Mouse (Mus musculus): ENCODE data around the gene Slc15a4.

The Slc15a4 gene

DNA sequence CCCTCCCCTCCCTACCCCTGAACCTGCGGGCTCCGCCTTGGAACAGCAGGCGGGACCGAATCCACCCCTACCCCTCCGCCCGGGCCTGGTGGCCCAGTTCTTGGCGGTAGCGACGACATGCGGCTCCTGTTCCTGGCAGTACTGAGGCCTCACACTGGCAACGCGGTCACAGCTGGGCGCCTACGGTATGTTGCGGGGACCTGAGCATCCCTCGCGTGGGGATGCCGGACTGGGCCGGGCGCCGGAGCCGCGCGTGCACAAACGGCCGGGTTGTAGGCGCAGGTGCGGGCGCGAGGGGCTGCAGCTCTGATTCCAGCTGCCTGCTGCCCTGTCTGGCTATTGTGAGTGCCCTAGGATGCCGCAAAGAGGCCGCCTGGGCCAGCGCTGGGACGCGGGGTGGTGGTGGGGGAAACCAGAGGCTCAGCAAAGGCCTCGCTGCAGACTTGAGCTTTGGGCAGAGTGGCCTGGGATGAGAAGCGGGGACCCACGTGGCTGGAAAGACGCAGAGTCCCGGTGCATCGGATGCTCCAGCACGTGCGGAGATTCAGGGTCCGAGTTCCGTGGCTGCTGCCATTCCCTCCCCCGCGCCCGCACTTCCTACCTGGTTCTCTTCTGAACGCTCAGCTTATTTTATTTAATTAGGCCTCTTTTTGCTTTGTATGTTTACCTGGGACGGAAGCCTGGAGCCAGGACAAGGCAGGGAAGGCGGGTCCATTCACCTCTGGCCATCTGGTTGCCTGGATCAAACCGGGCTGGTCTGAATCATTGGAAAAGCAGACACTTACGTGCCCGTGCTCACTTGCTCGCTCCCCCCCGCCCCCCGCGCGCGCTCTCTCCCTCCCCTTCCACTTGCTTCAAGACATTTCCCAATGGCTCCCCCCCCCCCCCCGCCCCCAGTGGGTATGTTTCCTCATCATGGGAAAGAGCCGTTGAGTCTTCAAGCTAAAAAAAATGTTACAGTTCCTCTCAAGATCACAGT lies at the start of gene Slc15a4, which contains the start of gene Glt1d1:
Gene Slc15a4 (minus strand): TSS at position 731 of the 979 bp plus-strand sequence.
Gene Glt1d1 (plus strand): TSS at position 96 of the 979 bp plus-strand sequence.
- DNase-seq (ENCODE audit: low read depth, low spot score): peak; percentile 47

DNA sequence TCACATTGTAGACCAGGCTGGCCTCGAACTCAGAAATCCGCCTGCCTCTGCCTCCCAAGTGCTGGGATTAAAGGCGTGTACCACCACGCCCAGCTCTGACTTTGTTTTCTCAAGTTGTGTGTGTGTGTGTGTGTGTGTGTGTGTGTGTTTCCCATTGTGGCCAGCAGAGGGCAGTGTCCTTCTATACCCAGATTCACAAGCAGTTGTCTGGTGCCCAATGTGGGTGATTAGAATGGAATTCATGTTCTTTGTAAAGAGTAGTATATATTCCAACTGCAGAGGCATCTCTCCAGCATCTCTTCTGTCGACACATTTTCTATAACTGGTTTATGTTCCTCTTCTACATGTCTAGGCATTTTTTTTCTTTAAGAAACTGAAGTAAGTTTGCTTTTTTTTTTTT lies 45.8 kb upstream of the Slc15a4 start:
- DNase-seq (ENCODE audit: low read depth, low spot score): no peak

GRCm38 (mm10) chr5:127677561-127677960 lies 44.9 kb upstream of the Slc15a4 start:
- no peak for DNase-seq (ENCODE audit: low read depth, low spot score)

DNA sequence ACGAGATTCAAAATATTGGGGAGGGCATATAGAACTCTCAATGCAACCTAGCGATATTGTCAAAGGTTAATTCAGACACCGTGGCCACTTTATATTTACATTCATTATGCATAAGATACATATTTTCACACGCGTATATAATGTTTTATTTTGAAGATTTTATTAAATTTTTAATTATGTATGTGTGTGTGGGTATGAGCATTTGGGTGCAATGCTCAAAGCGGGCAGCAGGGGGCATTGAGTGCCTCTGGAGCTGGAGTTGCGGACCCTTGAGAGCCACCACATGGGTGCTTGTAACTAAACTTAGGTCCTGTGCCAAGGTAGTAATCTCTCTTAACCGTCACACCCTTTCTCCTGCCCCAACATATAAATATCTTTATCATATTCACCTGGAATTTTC lies 41.2 kb upstream of the Slc15a4 start:
- no peak for DNase-seq (ENCODE audit: low read depth, low spot score)

GRCm38 (mm10) chr5:127660979-127661378 lies 28.3 kb upstream of the Slc15a4 start:
- DNase-seq (ENCODE audit: low read depth, low spot score): no peak

- no peak for DNase-seq (ENCODE audit: low read depth, low spot score)
Measured at GRCm38 (mm10) chr5:127660267-127660666, 27.6 kb upstream of the Slc15a4 start.

DNA sequence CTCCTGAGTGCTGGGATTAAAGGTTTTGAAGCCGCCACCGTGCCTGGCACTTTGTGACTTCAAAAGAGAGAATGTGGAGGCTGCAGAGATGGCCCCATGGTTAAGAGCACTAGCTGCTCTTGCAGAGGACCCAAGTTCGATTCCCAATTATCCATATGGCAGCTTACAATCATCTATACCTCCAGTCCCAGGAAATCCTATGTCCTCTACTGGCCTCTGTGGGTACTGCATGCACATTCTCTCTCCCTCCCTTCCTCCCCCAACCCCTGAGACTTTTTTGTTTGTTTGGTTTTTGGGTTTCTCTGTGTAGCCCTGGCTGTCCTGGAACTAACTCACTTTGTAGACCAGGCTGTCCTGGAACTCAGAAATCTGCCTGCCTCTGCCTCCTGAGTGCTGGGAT lies 26.6 kb upstream of the Slc15a4 start:
- DNase-seq (ENCODE audit: low read depth, low spot score): no peak

DNA sequence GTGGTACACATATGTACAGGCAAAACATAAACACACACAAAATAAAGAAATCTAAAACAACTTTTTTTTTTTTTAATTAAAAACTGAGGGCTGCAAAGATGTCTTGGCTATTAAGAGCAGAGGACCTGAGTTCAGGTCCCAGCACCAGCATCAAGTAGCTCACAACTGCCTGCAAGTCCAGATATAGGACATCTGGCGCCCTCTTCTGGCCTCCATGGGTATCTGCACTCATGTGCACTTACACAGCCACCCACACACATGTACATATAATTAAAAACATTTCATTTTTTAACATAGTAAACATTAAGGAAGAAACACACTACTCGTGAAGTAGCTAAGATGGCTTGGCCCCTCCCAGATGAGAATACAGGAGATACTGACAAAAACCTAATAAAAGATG lies 25.6 kb upstream of the Slc15a4 start:
- no peak for DNase-seq (ENCODE audit: low read depth, low spot score)

GRCm38 (mm10) chr5:127649077-127649476 lies 16.4 kb upstream of the Slc15a4 start:
- no peak for DNase-seq (ENCODE audit: low read depth, low spot score)

- peak; percentile 38 for DNase-seq (ENCODE audit: low read depth, low spot score)
Measured at GRCm38 (mm10) chr5:127648046-127648445, 15.3 kb upstream of the Slc15a4 start.

DNA sequence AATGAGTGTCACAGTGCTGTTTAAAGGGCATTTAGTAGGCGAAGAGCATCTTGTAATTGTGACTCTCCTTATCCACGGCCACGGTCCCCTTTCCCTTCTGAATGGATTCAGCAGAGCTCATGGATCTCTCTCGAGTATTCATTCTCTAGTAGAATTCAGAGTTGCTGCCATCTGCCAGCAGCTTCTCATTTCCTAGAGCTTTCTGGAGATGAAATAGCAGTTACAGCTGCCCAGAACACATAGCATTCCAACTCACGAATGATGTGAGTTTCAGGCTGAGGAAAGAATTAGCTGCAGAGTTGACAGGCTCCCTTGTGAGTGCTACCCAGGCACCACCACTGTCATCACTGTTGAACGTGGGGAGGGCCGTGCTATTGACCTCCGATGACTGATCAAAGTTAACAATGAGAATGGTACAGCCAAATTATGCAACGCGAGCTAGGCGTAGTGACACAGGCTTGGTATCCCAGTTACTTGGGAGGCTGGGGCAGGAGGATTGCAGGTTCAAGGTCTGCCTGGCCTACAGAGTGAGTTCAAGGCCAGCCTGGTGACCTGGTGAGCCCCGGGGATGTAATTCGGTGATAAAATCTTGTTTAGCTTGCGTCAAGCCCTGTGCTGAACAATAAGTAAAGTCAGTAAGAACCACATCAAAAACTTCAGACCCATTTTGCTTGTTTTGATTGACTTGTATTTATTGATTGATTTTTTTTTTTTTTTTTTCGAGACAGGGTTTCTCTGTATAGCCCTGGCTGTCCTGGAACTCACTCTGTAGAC lies 8.7 kb upstream of the Slc15a4 start:
- no peak for DNase-seq (ENCODE audit: low read depth, low spot score)

DNA sequence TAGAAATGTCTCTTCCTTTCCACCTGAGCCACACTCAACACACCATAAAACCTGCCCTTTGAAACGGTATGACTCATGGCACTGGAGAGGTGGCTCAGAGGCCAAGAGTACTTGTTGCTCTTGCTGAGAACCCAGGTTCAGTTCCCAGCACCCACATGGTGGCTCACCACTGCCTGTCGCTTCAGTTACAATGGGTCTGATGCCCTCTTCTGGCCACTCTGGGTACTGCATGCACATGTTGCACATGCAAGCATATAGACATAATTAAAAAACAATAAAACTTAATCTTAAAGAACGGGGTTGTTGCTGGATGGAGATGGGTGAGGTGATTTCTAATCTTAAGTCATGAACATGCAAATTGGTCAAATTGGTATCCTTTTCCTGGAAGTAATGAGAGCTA lies 7.7 kb upstream of the Slc15a4 start:
- no peak for DNase-seq (ENCODE audit: low read depth, low spot score)

DNA sequence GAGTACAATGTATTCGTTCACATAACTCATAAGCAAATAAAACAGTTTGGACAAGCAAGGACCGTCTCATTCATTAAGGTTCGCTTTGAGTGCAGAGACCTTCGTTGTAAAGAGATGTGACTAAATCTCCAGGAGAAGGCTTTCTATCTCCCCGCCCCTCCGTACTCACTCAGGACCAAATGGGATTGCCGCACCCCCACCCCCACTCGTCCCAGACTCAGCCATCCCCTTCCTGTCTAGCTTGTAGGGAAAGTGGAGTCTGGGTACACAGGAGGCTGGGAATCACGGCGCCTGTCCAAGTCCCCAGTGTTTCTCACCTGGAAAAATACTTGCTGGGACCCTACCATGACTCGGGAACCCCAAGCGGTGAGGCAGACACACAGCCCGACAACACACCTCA lies 6.9 kb upstream of the Slc15a4 start:
- no peak for DNase-seq (ENCODE audit: low read depth, low spot score)

DNA sequence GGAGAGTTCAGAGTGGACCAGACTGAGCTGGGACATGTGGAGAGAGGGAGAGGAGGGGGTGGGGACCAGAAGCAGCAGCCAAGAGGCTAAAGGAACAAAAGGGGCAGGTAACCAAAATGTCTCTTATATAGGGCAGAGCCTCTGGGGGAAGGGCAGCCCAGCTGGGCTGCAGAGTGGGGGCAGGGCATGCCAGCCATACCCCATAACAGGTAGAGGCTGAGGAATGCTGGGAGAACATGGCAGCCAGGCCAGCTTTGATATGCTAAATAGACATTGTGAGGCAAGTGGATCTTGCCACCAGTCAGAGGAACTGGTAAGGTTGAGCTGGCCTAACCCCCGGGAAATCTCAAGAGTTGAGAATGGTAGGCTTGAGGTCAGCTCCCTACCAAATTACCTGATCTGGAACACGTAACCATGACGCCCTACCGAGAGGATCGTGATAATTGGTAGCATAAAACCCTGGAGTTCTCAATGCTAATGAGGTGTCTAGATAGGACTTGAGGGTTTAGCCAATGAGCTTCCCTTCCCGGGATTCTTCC lies 6.4 kb upstream of the Slc15a4 start:
- DNase-seq (ENCODE audit: low read depth, low spot score): no peak

DNA sequence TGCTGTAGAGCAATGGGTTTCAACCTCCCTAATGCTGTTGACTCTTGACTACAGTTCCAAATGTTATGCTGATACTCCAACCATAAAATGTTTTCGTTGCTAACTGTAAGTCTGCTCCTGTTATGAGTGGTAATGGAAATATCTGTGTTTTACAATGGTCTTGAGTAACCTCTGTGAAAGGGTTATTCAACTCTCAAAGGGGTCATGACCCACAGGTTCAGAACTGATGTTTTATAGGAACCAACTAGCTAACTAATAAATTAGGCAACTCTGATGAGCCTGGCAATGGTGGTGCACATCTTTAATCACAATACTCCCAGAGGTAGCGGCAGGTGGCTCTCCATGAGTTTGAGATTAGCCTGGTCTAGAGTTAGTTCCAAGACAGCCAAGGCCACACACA lies 5.5 kb upstream of the Slc15a4 start:
- DNase-seq (ENCODE audit: low read depth, low spot score): no peak

GRCm38 (mm10) chr5:127637622-127638021 lies 4.9 kb upstream of the Slc15a4 start:
- DNase-seq (ENCODE audit: low read depth, low spot score): no peak

DNA sequence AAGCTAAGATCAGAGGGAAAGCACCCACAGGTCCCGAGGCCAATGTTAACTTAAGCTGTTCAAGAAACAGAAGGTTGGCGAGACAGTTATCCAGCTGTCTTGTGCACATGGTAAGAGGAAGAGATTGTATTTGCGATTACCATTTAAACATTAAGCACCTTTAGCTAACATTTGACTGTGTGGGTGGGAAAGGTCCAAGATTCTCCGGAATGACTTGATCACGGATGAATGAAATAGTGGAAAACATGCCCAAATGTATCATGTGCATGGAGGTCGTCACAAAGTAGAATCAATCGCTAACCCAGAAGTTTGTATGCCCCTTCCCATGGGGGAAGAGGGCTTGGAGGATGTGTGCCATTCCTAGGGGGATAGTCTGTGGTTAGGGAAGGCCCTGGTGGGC lies 969 bp upstream of the Slc15a4 start:
- DNase-seq (ENCODE audit: low read depth, low spot score): no peak

GRCm38 (mm10) chr5:127633188-127633587 lies 491 bp upstream of the Slc15a4 start:
- DNase-seq (ENCODE audit: low read depth, low spot score): no peak

DNA sequence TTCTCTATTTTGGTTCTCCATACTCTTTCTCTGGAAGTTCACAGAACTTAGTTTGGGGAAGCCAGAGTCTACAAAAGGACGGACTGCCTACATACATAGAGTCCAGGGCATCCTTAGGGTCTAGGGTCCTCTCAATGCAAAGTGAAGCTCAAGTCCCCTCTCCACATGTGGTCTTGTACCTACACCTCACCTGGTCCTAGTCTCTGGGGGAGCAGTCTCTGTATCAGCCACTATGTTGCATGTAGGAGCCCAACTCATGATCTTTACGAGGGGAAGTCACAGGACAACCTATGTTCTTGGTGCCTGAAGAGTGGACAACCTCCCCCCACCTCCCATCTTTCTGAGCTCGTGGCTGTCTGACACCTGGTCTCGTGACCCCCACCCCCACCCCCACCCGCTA lies 1.0 kb downstream of the Slc15a4 start:
- no peak for DNase-seq (ENCODE audit: low read depth, low spot score)

GRCm38 (mm10) chr5:127627242-127627641 lies 5.5 kb downstream of the Slc15a4 start:
- no peak for DNase-seq (ENCODE audit: low read depth, low spot score)

DNA sequence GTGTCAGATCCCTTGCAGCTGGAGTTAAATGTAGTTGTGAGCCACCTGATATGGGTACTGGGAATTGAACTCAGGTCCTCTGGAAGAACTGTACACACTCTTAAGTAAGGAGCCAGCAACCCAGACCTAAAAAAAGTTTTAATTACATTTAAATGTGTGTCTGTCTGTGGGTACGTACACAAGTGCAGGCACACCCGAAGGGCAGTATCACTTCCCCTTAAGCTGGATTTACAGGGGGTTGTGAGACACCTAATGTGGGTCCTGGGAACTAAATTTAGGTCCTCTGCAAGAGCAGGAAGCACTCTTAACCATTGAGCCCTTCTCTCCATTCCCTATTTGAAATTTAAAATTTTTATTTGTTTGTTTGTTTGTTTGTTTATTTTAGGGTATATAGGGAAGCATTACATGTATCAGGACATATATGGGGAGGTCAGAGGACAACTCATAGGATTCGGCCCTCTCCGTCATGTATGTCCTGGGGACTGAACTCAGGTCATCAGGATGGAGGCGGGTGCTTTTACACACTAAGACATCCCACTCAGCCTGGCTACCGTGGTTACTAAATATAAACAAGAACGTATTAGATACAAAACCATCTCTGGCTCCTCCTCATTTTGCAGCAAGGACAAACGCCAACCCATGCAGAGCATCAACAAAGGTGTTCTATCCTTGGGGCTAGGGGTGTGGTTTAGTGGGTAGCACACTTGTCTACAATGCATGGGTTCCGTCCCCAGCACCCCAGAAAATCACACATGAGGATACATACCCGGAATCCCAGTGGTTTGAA lies 8.1 kb downstream of the Slc15a4 start:
- no peak for DNase-seq (ENCODE audit: low read depth, low spot score)
